Mouse (Mus musculus) spleen, adult 2 months (tissue): ENCODE measurements around the gene Notch2. TPM values are rescaled to one million over a fixed set of nuclear protein-coding genes. Genes with fewer than 3 reads are reported as not detected.

Source experiments
- DNase-seq, 2 experiments: peaks; one replicate each; pipeline versions ENCODE4 v3.0.0 to v3.0.0-alpha.2; 2012 to 2021; ENCODE audit warnings: low spot score in 2 of 2, low read depth in 1 of 2
- H3K27ac ChIP-seq: fragments of 200-500 bp; 2 replicates; pipeline ENCODE4 v1.5.1; 2012; ENCODE audit warnings: low read length, inconsistent platforms; ENCODE audit not compliant: insufficient read depth
- H3K27me3 ChIP-seq: fragments of 200-500 bp; 2 replicates; pipeline ENCODE4 v1.6.1; 2012; ENCODE audit warnings: mild to moderate bottlenecking, moderate library complexity, low read length, inconsistent platforms; ENCODE audit not compliant: control insufficient read depth, insufficient read depth
- H3K36me3 ChIP-seq: fragments of 200-500 bp; 2 replicates; pipeline ENCODE4 v1.6.1; 2012; ENCODE audit warnings: mild to moderate bottlenecking, low read length, inconsistent platforms; ENCODE audit not compliant: control insufficient read depth, insufficient read depth
- H3K4me1 ChIP-seq: fragments of 200-500 bp; 2 replicates; pipeline ENCODE4 v1.6.1; 2011; ENCODE audit warnings: inconsistent platforms; ENCODE audit not compliant: control insufficient read depth, insufficient read depth, insufficient read length
- H3K4me3 ChIP-seq: fragments of 200-500 bp; 2 replicates; pipeline ENCODE4 v1.5.1; 2011; ENCODE audit warnings: mild to moderate bottlenecking, inconsistent platforms; ENCODE audit not compliant: insufficient read depth, insufficient read length; ENCODE audit errors: extremely low read depth
- CTCF ChIP-seq: fragments of 200-500 bp; IDR thresholded peaks from 2 replicates; pipeline ENCODE4 v1.5.1; 2011; ENCODE audit warnings: mild to moderate bottlenecking, inconsistent platforms; ENCODE audit not compliant: insufficient read depth, insufficient read length, insufficient replicate concordance; ENCODE audit errors: extremely low read depth
- POLR2A ChIP-seq: fragments of 200-500 bp; IDR thresholded peaks from 2 replicates; pipeline ENCODE4 v1.6.1; 2011; ENCODE audit warnings: low read depth, low read length, inconsistent platforms
- WGBS: fragments of 180-500 bp; shearing (Covaris S2); methylation state at CpG from one replicate; pipeline ENCODE4 v1.1.7; 2018; 5-methylcytosine and 5-hydroxymethylcytosine counted together
- polyA plus RNA-seq: library from polyadenylated mRNA; depleted of rRNA; stranded (reverse); fragments of >200 nt; gene quantifications from 2 replicates; pipeline ENCODE4 v1.2.3, GENCODE M21; 2012

Notch2 gene
- polyA plus RNA-seq, 1 experiment, result 45.7 TPM

DNA sequence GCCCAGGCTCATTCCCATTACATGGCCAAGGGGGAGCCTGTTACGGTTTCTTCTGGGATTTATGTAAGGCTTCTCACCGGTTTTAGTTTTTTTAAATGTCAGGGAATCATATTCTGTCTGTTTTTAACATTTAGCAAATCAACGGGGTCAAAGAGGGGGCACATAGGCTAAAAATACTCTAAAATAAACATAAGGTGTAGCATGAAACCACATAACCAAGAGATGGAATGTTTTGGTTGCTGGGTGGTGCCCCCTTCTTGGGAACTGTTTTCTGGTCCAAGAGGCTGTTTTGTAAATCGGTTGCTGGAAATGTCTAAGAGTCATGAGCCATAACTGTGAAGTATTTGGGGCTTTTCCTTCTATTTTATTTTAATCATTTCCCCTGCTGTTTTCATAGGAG is 95.1 kb downstream of the Notch2 start:
- no peak overlapping the region for H3K27ac ChIP-seq
- WGBS, result 92% methylated on average over 4 of the region's 4 CpGs
- H3K4me1 ChIP-seq, result no peaks in the 10 kb centered on the region
- DNase-seq, result no peak
- no peak for TF ChIP-seq POLR2A
- no peak for TF ChIP-seq CTCF
- no peak overlapping the region for H3K4me3 ChIP-seq
- peaks cover 39% of the 10 kb centered on the region for H3K36me3 ChIP-seq
- H3K27me3 ChIP-seq, result no peaks in the 10 kb centered on the region

DNA sequence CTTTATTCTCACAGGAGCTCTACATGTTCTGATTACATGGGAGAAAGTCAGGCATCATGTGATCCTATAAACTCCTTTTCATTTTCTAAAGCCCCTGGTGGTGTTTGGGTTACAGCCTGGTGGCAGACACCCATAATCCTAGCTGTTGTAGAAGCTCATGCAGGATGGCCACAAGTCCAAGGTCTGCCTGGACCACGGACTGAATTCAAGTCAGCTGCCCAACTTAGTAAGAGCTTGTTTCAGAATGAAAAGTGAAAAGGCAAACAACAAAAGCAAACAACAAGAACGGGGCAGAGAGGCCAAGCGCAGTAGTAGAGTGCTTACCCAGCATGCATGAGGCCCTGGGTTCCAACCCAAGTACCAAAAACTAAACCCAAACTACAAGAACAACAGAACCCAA is 95.5 kb downstream of the Notch2 start:
- Histone ChIP-seq H3K27ac (no peak overlapping the region), H3K27me3 (no peaks in the 10 kb centered on the region), H3K36me3 (peaks cover 40% of the 10 kb centered on the region), H3K4me1 (no peaks in the 10 kb centered on the region), H3K4me3 (no peak overlapping the region)
- 94% methylated on average over 3 of the region's 3 CpGs for WGBS
- DNase-seq, result no peak
- TF ChIP-seq POLR2A (no peak), CTCF (no peak)

DNA sequence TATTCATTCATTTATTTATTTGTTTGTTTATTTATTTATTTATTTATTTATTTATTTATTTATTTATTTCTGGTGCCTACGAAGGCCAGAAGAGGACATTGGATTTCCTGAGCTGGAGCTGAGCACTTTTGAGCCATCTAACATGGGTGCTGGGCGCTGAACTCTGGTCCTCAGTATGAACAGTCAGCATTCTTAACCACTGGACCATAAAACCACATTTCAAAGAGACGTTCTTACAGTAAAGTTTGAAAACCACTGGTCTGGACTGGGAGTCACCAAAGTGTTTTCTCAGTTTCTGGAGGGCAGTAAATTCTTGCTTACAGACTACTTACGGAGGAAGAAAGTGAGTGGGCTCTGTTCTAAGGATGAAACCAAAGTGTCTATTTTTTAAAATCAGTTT is 97.3 kb downstream of the Notch2 start:
- no peak for TF ChIP-seq POLR2A
- no peak for DNase-seq
- no peak overlapping the region for H3K27ac ChIP-seq
- no peaks in the 10 kb centered on the region for H3K4me1 ChIP-seq
- no peak overlapping the region for H3K4me3 ChIP-seq
- 69% methylated on average over 4 of the region's 4 CpGs for WGBS
- peaks cover 35% of the 10 kb centered on the region for H3K36me3 ChIP-seq
- H3K27me3 ChIP-seq, result no peaks in the 10 kb centered on the region

DNA sequence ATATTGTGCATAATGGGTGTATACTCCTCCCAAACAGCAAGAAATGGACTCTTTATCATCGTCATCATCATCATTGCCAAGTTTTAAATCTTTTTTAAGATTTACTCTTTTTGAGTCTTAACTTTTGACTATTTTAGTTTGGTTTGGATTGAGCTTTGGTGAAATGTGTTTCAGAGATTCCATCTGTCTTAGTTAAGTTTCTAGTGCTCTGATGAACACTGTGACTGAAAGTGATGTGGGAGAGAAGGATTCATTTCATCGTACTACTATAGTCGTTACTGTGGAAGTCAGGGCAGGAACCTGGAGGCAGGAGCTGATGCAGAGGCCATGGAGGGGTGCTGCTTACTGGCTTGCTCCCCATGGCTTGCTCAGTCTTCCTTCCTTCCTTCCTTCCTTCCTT is 104.9 kb downstream of the Notch2 start:
- WGBS, result 97% methylated on average over 3 of the region's 3 CpGs
- Histone ChIP-seq H3K4me1 (no peaks in the 10 kb centered on the region), H3K27ac (no peak overlapping the region), H3K36me3 (peaks cover 50% of the 10 kb centered on the region), H3K4me3 (no peak overlapping the region), H3K27me3 (no peaks in the 10 kb centered on the region)
- TF ChIP-seq POLR2A (no peak), CTCF (no peak)
- no peak for DNase-seq

DNA sequence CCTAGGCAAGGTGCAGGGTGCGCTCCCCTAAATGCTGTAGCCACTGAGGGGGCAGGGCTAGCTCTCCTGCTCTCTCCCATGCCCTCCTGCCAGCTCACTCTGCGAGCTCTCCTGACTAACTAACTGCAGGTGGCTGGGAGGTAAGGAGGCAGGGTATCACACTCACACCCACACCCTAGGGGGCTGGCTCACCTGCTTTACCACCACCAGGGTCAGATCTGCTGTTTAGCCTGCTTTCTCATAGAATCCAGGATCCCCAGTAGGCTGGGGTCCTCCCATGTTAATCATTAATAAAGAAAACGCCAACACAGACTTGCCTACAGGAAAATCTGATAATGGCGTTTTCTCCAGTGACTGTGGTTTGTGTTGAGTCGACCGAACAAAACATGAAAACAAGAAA is 106.0 kb downstream of the Notch2 start:
- no peaks in the 10 kb centered on the region for H3K27me3 ChIP-seq
- DNase-seq, result no peak
- no peak overlapping the region for H3K27ac ChIP-seq
- whole genome bisulfite sequencing, result 90% methylated on average over 6 of the region's 6 CpGs
- no peaks in the 10 kb centered on the region for H3K4me1 ChIP-seq
- TF ChIP-seq CTCF (no peak), POLR2A (no peak)
- no peak overlapping the region for H3K4me3 ChIP-seq
- peaks cover 54% of the 10 kb centered on the region for H3K36me3 ChIP-seq

DNA sequence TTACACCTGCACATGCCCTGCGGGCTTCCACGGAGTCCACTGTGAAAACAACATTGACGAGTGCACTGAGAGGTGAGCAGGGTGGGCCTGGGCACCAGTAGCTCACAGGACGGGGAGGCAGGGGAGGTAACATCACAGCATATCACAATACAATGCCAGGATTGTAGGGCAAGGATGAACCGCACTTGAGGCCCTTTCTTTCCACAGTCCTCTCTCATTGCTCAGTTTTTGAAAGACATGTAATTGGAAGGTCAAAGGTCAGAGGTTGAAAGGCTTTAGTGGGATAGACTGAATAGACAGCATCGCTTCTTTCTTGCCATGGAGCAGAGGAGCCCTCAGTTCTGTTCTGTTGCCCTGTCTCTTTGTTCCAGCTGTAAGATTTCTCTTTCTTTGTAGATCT is 107.6 kb downstream of the Notch2 start:
- Histone ChIP-seq H3K4me1 (no peaks in the 10 kb centered on the region), H3K4me3 (no peak overlapping the region), H3K27ac (no peak overlapping the region), H3K27me3 (no peaks in the 10 kb centered on the region), H3K36me3 (peaks cover 56% of the 10 kb centered on the region)
- no peak for DNase-seq
- TF ChIP-seq CTCF (no peak), POLR2A (no peak)
- WGBS, result 94% methylated on average over 6 of the region's 6 CpGs

DNA sequence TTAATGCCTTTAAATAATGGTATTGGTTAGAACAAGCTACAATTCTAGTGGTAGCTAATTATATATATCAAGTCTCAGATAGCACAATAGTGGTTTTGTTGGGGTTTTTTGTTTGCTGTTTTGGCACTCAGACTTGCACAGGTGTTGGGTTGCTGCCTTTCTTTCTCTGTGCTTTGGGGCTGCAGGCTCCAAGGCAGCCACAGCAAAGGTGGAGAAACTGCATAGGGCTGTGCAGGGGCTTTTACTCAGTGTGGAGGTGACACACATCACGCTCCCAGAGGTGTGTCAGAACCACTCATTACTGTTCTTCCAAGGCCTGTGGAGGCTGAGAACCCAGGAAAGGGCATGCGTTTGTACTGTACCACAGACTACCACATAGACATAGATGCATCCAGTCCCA is 114.4 kb downstream of the Notch2 start:
- Histone ChIP-seq H3K36me3 (peaks cover 55% of the 10 kb centered on the region), H3K27me3 (no peaks in the 10 kb centered on the region), H3K4me1 (no peaks in the 10 kb centered on the region), H3K4me3 (no peak overlapping the region), H3K27ac (no peak overlapping the region)
- WGBS, result 98% methylated on average over 2 of the region's 2 CpGs
- DNase-seq, result no peak
- TF ChIP-seq CTCF (no peak), POLR2A (no peak)
